Mouse (Mus musculus) limb, embryonic 13.5 days (tissue): ENCODE measurements around the gene Serhl. TPM values are rescaled to one million over a fixed set of nuclear protein-coding genes. Genes with fewer than 3 reads are reported as not detected.
A peak's percentile ranks its signal among the peaks of the same experiment; 100 is the strongest.
"Not testable (repeated sequence)": the region's sequence is repeated elsewhere in the genome, so short reads cannot be mapped to it uniquely, and the experiment has no call there.

ENCODE experiments used
- ATAC-seq: fragments of 200-750 bp; cut with Nextera tagmentation; 2 replicates; pipeline ENCODE4 v1.8.0; 2017; ENCODE audit warnings: low read depth, moderate number of reproducible peaks, moderate TSS enrichment; ENCODE audit not compliant: low FRiP score
- H3K27ac ChIP-seq: fragments of 300-500 bp; sonication (generic); 2 replicates; pipeline ENCODE4 v1.5.1; 2015; ENCODE audit warnings: inconsistent platforms, mild to moderate bottlenecking, moderate library complexity
- H3K27me3 ChIP-seq: fragments of 300-500 bp; sonication (generic); 2 replicates; pipeline ENCODE4 v1.6.1; 2015; ENCODE audit warnings: mild to moderate bottlenecking, inconsistent platforms
- H3K36me3 ChIP-seq: fragments of 300-500 bp; sonication (generic); 2 replicates; pipeline ENCODE4 v1.6.1; 2015; ENCODE audit warnings: inconsistent platforms, mild to moderate bottlenecking, moderate library complexity
- H3K4me1 ChIP-seq: fragments of 300-500 bp; sonication (generic); 2 replicates; pipeline ENCODE4 v1.6.1; 2015; ENCODE audit warnings: inconsistent platforms
- H3K4me2 ChIP-seq: fragments of 300-500 bp; sonication (generic); replicated peaks from 2 replicates; pipeline ENCODE4 v1.6.1; 2015; ENCODE audit warnings: inconsistent platforms, mild to moderate bottlenecking, moderate library complexity
- H3K4me3 ChIP-seq: fragments of 300-500 bp; sonication (generic); 2 replicates; pipeline ENCODE4 v1.5.1; 2015; ENCODE audit warnings: moderate library complexity, mild to moderate bottlenecking, inconsistent platforms
- H3K9ac ChIP-seq: fragments of 300-500 bp; sonication (generic); 2 replicates; pipeline ENCODE4 v1.6.1; 2015; ENCODE audit warnings: mild to moderate bottlenecking, inconsistent platforms
- H3K9me3 ChIP-seq: fragments of 300-500 bp; sonication (generic); 2 replicates; pipeline ENCODE4 v1.6.1; 2016; ENCODE audit warnings: inconsistent platforms
- WGBS: fragments of 180-500 bp; shearing (Covaris S2); methylation state at CpG from one replicate; pipeline ENCODE4 v1.1.7; 2015; 5-methylcytosine and 5-hydroxymethylcytosine counted together
- polyA plus RNA-seq: library from polyadenylated mRNA; unstranded; fragments of >200 nt; fragmentation: Nextera tagmentation; extraction: Ambion mirVana; gene quantifications from 2 replicates; pipeline ENCODE4 v1.2.1, GENCODE M21; 2015

Gene Serhl
- polyA plus RNA-seq, 1 experiment from 2014 or later, result 58.9 TPM

DNA sequence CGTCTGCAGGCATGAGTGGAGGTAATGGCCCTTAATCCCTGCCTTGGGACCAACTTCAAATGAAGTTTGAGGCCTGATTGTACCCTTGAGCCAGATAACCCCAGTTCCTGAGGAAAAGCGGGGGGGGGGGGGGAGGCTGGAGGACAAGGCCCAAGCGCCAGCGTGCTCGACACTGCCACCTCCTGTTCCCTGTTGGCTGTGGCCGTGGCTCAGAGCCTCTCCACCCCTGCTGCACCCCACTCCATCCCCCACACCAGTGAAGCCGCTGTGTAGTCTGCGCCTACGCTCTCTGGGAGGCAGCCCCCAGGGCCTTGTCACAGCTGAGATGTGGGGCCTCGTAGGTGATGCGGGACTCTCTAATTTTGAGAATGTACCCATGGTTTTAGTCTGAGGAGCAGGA lies 23.6 kb downstream of the Serhl start:
- WGBS, result 9% methylated on average over 10 of the region's 11 CpGs
- peak; percentile 83 for ATAC-seq
- Histone ChIP-seq H3K27ac (no peak overlapping the region), H3K4me2 (peak overlapping the region; percentile 30; the same call in 1 of the 2 replicates), H3K4me3 (no peak overlapping the region), H3K9me3 (no peaks in the 10 kb centered on the region), H3K27me3 (no peaks in the 10 kb centered on the region), H3K9ac (no peak overlapping the region; the same call in 1 of the 2 replicates), H3K4me1 (peaks cover 12% of the 10 kb centered on the region), H3K36me3 (peaks cover 43% of the 10 kb centered on the region)

DNA sequence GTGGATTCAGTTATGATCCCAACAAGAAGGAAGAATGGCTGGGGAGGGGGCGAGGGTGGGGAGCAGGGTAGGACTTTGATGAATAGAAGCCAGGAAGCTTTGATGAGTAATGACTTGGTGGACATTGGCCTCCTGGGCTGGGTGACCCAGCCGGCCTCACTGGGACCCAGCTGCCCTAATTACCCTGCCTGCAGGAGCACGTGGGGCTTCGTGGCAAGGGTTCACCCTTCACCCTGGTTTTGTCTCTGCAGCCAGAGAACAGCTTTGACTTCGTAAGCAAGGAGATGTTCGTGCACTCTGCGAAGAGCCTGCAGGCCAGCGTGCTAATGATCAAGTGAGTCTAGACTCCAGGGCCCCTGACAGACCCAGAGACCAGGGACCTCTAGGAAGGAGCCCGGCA lies 24.8 kb downstream of the Serhl start:
- H3K9me3 ChIP-seq, result no peaks in the 10 kb centered on the region
- H3K4me3 ChIP-seq, result no peak overlapping the region
- H3K9ac ChIP-seq, result no peak overlapping the region
- 82% methylated on average over 9 of the region's 9 CpGs for WGBS
- H3K27ac ChIP-seq, result no peak overlapping the region
- H3K4me1 ChIP-seq, result peaks cover 12% of the 10 kb centered on the region
- ATAC-seq, result no peak
- H3K36me3 ChIP-seq, result peaks cover 54% of the 10 kb centered on the region
- no peak overlapping the region for H3K4me2 ChIP-seq
- no peaks in the 10 kb centered on the region for H3K27me3 ChIP-seq

DNA sequence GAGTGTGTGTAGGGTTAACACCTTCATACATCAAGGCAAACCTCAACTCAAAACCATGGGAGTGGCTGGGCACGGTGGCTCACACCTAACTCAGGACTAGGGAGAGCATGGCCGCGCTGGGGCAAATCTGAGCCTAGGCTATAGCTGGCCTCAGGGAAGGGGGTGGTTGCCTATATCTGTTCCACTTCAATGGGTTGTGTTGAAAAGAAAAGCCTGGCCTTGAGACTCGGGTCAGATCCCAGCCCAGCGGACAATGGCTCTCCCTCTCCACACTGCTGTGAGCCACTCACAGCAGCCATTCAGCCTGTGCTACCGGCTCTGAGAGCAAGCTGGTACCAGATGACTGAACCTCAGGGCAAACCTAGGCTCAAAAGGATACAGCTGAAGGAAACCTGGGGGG lies 25.8 kb downstream of the Serhl start:
- H3K4me2 ChIP-seq, result no peak overlapping the region
- no peak overlapping the region for H3K27ac ChIP-seq
- no peak overlapping the region for H3K9ac ChIP-seq
- H3K27me3 ChIP-seq, result no peaks in the 10 kb centered on the region
- peaks cover 12% of the 10 kb centered on the region for H3K4me1 ChIP-seq
- peaks cover 58% of the 10 kb centered on the region for H3K36me3 ChIP-seq
- no peak overlapping the region for H3K4me3 ChIP-seq
- WGBS, result 84% methylated on average over 6 of the region's 6 CpGs
- no peaks in the 10 kb centered on the region for H3K9me3 ChIP-seq
- no peak for ATAC-seq

DNA sequence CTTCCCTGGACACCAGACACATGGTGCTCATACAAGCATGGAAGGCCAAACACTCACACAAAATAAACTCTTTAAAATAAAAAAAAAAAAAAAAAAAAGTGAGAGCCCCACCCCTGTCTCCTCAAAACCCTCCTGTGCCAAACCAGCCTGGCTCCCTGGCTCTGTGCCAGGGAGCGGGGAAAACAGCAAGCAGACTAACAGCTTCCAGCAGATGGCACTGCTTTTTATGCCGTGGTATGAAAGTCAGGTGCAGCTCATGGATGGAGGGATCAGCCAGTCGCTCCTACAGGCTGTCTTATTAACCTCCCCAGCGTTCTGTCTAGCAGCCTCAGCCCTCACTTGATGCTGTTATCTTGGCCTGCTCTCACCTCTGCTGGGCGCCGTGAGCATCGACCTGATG lies 29.1 kb downstream of the Serhl start:
- ATAC-seq, result no peak
- H3K36me3 ChIP-seq, result peaks cover 57% of the 10 kb centered on the region
- peaks cover 10% of the 10 kb centered on the region for H3K4me1 ChIP-seq
- no peak overlapping the region for H3K9ac ChIP-seq
- no peak overlapping the region for H3K4me2 ChIP-seq
- no peak overlapping the region for H3K27ac ChIP-seq
- H3K27me3 ChIP-seq, result no peaks in the 10 kb centered on the region
- 67% methylated on average over 7 of the region's 7 CpGs for WGBS
- H3K4me3 ChIP-seq, result no peak overlapping the region
- no peaks in the 10 kb centered on the region for H3K9me3 ChIP-seq

DNA sequence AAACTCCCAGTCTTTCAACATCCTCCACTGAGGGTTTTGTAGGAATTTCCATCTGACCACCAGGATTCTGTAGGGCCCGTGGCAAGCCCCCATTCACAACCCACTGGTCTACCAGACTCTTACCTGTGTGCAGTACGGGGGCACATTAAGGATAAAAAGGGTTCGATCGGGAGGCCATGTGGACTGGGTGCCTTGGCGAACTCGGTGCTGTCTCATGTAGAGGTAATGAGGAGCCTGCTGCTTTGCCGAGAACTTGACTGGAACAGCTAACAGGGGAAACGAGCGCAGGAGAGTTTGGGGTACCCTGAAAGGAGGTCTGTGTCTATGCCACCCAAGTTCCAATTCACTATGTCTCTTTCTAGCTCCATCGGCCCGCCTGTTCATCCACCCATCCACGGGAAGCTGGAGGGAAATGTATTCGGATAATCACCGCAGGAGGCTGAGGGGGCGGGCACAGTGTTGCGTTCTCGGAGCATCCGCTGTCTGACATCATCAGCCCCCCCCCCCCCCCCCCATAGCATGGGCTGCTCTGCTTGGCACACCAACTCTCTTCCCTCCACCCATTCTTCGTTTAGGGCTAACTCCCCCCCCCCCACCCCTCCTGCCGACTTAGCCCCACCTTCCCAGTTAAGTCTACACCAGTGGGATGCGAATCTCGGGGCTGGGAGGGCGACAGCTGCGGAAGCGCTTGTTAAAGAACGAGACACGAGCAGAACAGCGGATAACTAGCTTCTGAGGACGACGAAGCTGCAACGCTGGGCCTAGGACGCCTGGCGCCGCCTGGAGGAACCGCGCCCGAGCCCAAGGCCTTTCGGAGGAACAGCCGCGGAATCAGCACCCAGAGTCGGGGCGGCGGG lies 32.6 kb downstream of the Serhl start:
- ATAC-seq, result peak; percentile 55
- WGBS, result 3% methylated on average over 42 of the region's 43 CpGs
- Histone ChIP-seq H3K9ac (peak overlapping the region; percentile 72), H3K9me3 (no peaks in the 10 kb centered on the region), H3K27me3 (no peaks in the 10 kb centered on the region), H3K4me3 (peak overlapping the region; percentile 79), H3K27ac (peak overlapping the region; percentile 65; the same call in 1 of the 2 replicates), H3K4me1 (peaks cover 9% of the 10 kb centered on the region), H3K36me3 (peaks cover 52% of the 10 kb centered on the region), H3K4me2 (peak overlapping the region; percentile 82)

DNA sequence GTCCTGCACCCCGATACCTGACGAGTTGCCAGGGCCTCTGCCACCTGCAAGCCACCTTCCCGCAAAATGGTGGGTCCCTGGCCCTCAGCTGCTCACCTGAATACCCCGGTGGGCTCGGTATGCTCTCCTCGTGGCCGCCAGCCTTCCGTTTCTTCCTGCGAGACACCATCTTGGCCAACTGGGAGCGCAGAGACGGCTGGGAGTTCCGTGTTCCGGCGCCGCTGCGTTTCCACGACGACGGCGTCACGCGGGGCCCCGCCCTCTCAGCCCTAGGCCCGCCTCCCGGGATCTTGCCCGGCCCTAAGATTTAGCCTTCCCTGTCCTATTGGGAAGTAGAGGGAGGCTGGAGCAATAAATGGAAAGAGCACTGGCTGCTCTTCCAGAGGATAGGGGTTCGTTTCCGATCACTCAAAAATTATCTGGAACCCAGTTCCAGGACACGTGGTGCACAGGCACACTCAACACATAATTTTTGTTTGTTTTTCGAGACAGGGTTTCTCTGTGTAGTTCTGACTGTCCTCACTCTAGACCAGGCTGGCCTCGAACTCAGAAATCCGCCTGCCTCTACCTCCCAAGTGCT lies 33.4 kb downstream of the Serhl start, which contains the start of gene Rrp7a:
Rrp7a (minus strand) TSS at position 236 of the 580 bp plus-strand sequence.
- peak within 1 kb of the TSS; percentile 82 for H3K4me2 ChIP-seq
- H3K27me3 ChIP-seq, result no peaks in the 10 kb centered on the region
- WGBS, result 9% methylated on average over 32 of the region's 32 CpGs
- peak within 1 kb of the TSS; percentile 72 for H3K9ac ChIP-seq
- no peaks in the 10 kb centered on the region for H3K9me3 ChIP-seq
- peaks cover 52% of the 10 kb centered on the region for H3K36me3 ChIP-seq
- peaks cover 9% of the 10 kb centered on the region for H3K4me1 ChIP-seq
- ATAC-seq, result peak; percentile 85
- H3K4me3 ChIP-seq, result peak within 1 kb of the TSS; percentile 79
- peak within 1 kb of the TSS; percentile 65; the same call in 1 of the 2 replicates for H3K27ac ChIP-seq

DNA sequence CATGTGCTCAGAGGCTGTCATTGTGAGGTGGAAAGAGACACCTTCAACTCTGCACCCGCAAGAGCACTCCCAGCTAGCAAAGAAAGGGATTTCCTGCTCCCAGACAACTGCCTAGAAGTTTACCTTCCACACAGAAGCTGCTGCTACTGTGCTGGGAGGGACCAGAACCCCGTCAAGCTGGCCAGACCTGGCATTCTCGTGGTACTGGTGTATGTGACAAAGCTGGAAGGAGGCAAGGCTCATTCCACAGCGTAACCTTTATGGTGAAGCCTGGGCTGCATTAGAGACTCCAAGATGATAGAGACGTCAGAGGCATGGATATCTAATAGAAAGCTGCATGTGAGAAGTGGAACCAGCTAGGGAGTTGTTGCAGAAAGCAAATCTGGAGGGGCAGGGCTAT lies 35.3 kb downstream of the Serhl start:
- H3K4me1 ChIP-seq, result peaks cover 9% of the 10 kb centered on the region
- no peaks in the 10 kb centered on the region for H3K27me3 ChIP-seq
- WGBS, result 67% methylated on average over 5 of the region's 5 CpGs
- no peak for ATAC-seq
- H3K27ac ChIP-seq, result no peak overlapping the region
- no peak overlapping the region for H3K4me2 ChIP-seq
- H3K9me3 ChIP-seq, result no peaks in the 10 kb centered on the region
- H3K4me3 ChIP-seq, result no peak overlapping the region
- H3K36me3 ChIP-seq, result peaks cover 54% of the 10 kb centered on the region
- no peak overlapping the region for H3K9ac ChIP-seq

DNA sequence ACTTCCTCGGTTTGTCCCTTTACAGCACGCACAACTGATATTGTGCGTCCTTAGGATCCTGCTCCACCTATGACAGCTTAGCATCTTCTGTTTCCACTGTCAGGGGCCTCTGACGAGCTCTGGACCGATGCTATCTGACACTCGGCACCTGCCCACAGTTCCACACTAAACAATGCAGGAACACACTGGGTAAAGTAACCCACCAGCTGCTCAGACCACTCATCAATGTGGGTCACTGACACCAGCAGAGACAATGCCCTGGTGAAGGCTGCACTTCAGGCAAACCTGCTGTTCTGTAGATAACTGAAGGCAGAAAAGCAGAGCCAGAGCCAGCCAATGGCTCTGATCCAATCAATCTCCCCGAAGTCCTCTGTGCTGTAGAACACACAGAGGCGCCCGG lies 37.3 kb downstream of the Serhl start:
- peak; percentile 26; the same call in 1 of the 2 replicates for ATAC-seq
- no peak overlapping the region for H3K9ac ChIP-seq
- no peak overlapping the region for H3K4me2 ChIP-seq
- 92% methylated on average over 9 of the region's 9 CpGs for WGBS
- H3K4me1 ChIP-seq, result peaks cover 3% of the 10 kb centered on the region
- H3K27ac ChIP-seq, result peak overlapping the region; percentile 44; the same call in 1 of the 2 replicates
- no peaks in the 10 kb centered on the region for H3K9me3 ChIP-seq
- no peak overlapping the region for H3K4me3 ChIP-seq
- peaks cover 69% of the 10 kb centered on the region for H3K36me3 ChIP-seq
- no peaks in the 10 kb centered on the region for H3K27me3 ChIP-seq

DNA sequence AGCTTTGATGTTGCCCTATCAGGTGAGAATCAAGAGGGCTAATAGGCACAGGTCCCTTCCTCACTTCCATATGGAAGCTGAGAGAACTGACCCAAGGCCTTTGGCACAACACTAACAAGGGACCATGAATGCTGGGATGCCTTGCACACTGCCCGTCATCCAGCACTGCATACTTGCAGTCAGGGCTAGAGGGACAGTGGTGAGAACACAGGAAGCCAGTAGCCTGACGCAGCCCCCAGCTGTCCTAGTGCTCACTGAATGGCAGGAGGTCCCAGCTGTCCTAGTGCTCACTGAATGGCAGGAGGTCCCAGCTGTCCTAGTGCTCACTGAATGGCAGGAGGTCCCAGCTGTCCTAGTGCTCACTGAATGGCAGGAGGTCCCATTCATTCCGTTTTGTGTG lies 37.7 kb downstream of the Serhl start:
- H3K4me3 ChIP-seq, H3K27me3 ChIP-seq, H3K9ac ChIP-seq, H3K4me1 ChIP-seq, H3K4me2 ChIP-seq, H3K9me3 ChIP-seq: not testable (repeated sequence)
- ATAC-seq, result peak; percentile 30; the same call in 1 of the 2 replicates
- peak overlapping the region; percentile 44; the same call in 1 of the 2 replicates for H3K27ac ChIP-seq
- H3K36me3 ChIP-seq, result peaks cover 74% of the 10 kb centered on the region
- 81% methylated on average over 3 of the region's 3 CpGs for WGBS

DNA sequence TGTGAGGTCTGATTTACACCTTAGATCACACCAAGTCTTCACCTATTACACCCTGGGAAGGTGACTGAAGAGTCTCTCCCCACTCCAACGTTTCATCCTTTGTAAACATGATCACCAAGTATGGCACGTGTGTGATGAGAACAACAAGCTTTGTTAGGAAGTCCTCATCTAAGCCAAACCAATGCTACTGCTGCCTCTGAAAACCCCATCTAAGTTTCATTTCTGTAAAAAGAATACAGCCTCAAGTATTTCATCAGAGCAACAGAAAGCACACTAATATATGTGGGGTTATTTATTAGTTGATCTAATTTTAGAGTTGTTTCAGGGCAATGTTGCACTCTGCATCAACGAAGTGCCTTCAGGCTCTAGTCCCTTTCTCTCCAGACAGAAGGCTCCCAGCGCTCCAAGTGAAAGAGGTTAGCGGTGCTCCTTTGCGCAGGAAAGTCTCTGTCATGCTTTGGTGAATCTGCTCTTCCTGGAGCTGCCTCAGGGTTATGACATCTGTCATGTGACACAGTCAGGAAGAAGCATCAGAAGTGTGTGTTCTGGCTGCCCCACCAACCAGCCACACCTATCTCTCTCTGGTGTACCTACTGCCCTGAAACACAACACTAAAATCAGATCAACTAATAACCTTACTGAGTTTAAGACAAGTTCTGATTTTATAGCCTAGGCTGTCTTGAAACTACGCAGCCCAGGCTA lies 40.4 kb downstream of the Serhl start:
- WGBS, result 93% methylated on average over 7 of the region's 7 CpGs
- H3K4me2 ChIP-seq, result no peak overlapping the region
- H3K9ac ChIP-seq, result no peak overlapping the region
- H3K4me1 ChIP-seq, result no peaks in the 10 kb centered on the region
- ATAC-seq, result no peak
- no peaks in the 10 kb centered on the region for H3K27me3 ChIP-seq
- peaks cover 97% of the 10 kb centered on the region for H3K36me3 ChIP-seq
- no peak overlapping the region for H3K27ac ChIP-seq
- H3K9me3 ChIP-seq, result no peaks in the 10 kb centered on the region
- H3K4me3 ChIP-seq, result no peak overlapping the region

DNA sequence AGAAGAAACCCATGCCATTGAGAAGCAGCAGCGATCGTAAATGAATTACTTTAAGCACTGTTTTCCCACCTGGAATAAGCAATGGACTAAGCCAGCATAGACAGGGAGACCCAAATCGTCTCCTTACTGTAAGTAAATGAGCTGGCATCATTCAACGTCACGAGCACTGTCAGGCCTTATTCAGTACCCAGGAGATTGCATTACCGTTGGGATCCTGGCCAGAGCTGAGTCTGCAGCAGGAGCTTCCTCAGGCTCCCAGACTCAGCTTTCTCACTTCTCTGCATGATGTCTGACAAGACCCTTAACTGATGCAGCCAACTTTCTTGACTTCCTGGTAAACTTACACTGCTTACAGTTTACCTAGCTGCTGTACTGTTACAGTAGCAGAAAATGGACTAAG lies 45.4 kb downstream of the Serhl start:
- Histone ChIP-seq H3K27me3 (no peaks in the 10 kb centered on the region), H3K4me2 (no peak overlapping the region), H3K4me1 (no peaks in the 10 kb centered on the region), H3K36me3 (peaks cover 88% of the 10 kb centered on the region), H3K27ac (no peak overlapping the region), H3K4me3 (no peak overlapping the region), H3K9ac (no peak overlapping the region), H3K9me3 (no peaks in the 10 kb centered on the region)
- no peak for ATAC-seq
- WGBS, result 87% methylated on average over 6 of the region's 6 CpGs

DNA sequence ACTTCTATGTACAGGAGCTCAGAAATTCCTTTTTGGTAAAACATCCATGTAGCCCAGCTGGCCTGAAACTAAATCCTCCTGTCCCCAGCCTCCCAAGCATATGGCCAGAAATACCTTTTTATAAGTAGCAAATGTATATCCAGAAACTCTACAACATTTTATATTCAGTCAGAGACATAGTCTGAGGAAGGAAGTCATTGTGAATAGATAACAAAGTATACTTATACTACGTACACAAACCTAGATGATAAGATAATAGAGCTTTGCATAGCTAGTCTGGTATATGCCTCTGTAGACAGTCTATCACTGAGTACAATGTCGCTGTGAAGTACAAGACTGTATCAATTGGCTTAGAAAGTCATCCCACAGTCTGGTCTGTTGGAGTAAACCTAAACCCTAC lies 46.3 kb downstream of the Serhl start:
- no peak overlapping the region for H3K27ac ChIP-seq
- H3K4me2 ChIP-seq, result no peak overlapping the region
- H3K9me3 ChIP-seq, result no peaks in the 10 kb centered on the region
- H3K4me1 ChIP-seq, result no peaks in the 10 kb centered on the region
- WGBS, result 86% methylated on average over 2 of the region's 2 CpGs
- H3K36me3 ChIP-seq, result peaks cover 78% of the 10 kb centered on the region
- no peak overlapping the region for H3K4me3 ChIP-seq
- no peak for ATAC-seq
- H3K27me3 ChIP-seq, result no peaks in the 10 kb centered on the region
- no peak overlapping the region for H3K9ac ChIP-seq
